Mouse (Mus musculus) right cerebral cortex, postnatal 25 days (tissue): ENCODE results near the gene F5.
"Not testable (repeated sequence)": the region's sequence is repeated elsewhere in the genome, so short reads cannot be mapped to it uniquely, and the experiment has no call there.

Experiments used
- DNase-seq: peaks from one replicate; pipeline ENCODE4 v3.0.0; 2022

Gene F5

GRCm38 (mm10) chr1:164159781-164160180 is 8.1 kb downstream of the F5 start:
- no peak for DNase-seq

GRCm38 (mm10) chr1:164162745-164163144 is 11.1 kb downstream of the F5 start:
- no peak for DNase-seq

- DNase-seq, result no peak
Measured at GRCm38 (mm10) chr1:164168818-164169217, 17.2 kb downstream of the F5 start.

GRCm38 (mm10) chr1:164170434-164170833 is 18.8 kb downstream of the F5 start:
- no peak for DNase-seq

- DNase-seq, result no peak
Measured at GRCm38 (mm10) chr1:164173145-164173544, 21.5 kb downstream of the F5 start.

- DNase-seq, result no peak
Measured at GRCm38 (mm10) chr1:164176856-164177255, 25.2 kb downstream of the F5 start.

- DNase-seq, result no peak
Measured at GRCm38 (mm10) chr1:164178429-164178828, 26.8 kb downstream of the F5 start.

- DNase-seq, result peak; percentile 24
Measured at GRCm38 (mm10) chr1:164184142-164184870, 32.7 kb downstream of the F5 start.

GRCm38 (mm10) chr1:164184871-164185223 is 33.2 kb downstream of the F5 start:
- no peak for DNase-seq

- no peak for DNase-seq
Measured at GRCm38 (mm10) chr1:164185316-164185715, 33.7 kb downstream of the F5 start.

GRCm38 (mm10) chr1:164187002-164187560 is 35.4 kb downstream of the F5 start:
- no peak for DNase-seq

- DNase-seq, result no peak
Measured at GRCm38 (mm10) chr1:164199551-164199950, 47.9 kb downstream of the F5 start.

- DNase-seq, result no peak
Measured at GRCm38 (mm10) chr1:164208437-164208836, 56.8 kb downstream of the F5 start.

GRCm38 (mm10) chr1:164210899-164211298 is 59.3 kb downstream of the F5 start:
- DNase-seq, result no peak

- no peak for DNase-seq
Measured at GRCm38 (mm10) chr1:164212686-164213085, 61.0 kb downstream of the F5 start.

- no peak for DNase-seq
Measured at GRCm38 (mm10) chr1:164214190-164214589, 62.6 kb downstream of the F5 start.

GRCm38 (mm10) chr1:164215097-164215496 is 63.5 kb downstream of the F5 start:
- DNase-seq, result no peak

GRCm38 (mm10) chr1:164215540-164215939 is 63.9 kb downstream of the F5 start:
- no peak for DNase-seq

GRCm38 (mm10) chr1:164217791-164218685 is 66.4 kb downstream of the F5 start:
- DNase-seq, result peak; percentile 37

GRCm38 (mm10) chr1:164220261-164220660 is 68.6 kb downstream of the F5 start:
- DNase-seq, result no peak

- no peak for DNase-seq
Measured at GRCm38 (mm10) chr1:164223089-164223488, 71.5 kb downstream of the F5 start.

- not testable (repeated sequence) for DNase-seq
Measured at GRCm38 (mm10) chr1:164231937-164232570, 80.4 kb downstream of the F5 start.

GRCm38 (mm10) chr1:164233447-164233846 is 81.8 kb downstream of the F5 start:
- no peak for DNase-seq
